In the genomic region with DNA sequence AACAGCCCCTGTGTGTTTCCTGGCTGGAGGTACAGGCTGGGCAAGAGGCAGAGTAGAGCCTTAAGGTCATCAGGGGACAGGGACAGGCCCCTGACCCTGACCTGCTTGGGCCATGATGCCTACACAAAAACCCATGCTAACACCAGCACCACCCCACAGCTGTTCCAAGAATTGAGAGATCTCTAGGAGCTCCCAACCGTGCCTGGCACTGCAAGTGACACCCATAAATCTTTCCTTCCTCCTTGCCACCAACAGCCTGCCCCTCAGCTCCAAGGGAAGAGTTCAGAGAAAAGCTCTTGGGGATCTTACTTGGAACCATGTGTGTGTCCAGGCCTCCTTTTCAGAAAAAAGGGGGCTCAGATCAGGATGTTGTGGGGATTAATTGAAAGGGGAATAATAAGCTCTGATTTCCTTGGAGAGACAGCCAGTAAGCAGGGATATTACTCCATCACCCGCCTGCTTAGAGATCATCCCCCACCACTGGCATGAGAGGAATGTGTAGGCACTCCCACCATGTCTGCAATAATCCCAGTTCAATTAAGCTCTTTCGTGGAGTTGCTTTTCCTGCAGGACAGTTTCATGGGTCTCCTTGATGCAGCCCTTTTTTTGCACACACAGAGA, we compare ENCODE assay signal across 8 mouse cellular contexts. TPM values are rescaled to one million over a fixed set of nuclear protein-coding genes. Genes with fewer than 3 reads are reported as not detected.
A peak's percentile ranks its signal among the peaks of the same experiment; 100 is the strongest.
DNase-seq lines count a peak whose midpoint lies in the region; ATAC-seq and TF ChIP-seq lines count a peak whose summit lies in the region.
"Had no signal": no experiment of that assay in that cellular context is flagged by ENCODE, and none has a peak within 500 bp of the region (broad histone marks: within the 10 kb centered on the region; RNA-seq: fewer than 3 reads in every experiment).

No protein-coding gene starts in this region.

- H3K4me1 ChIP-seq in hindbrain, embryonic 13.5 days (replicated peaks), result peaks cover 17% of the 10 kb centered on the region
- H3K4me1 ChIP-seq in hindbrain, embryonic 14.5 days (replicated peaks; ENCODE audit: control insufficient read depth, insufficient read depth, low read length), result peaks cover 7% of the 10 kb centered on the region
- peaks cover 15% of the 10 kb centered on the region for H3K4me1 ChIP-seq in stomach, embryonic 14.5 days (ENCODE audit: control insufficient read depth, insufficient read depth, low read length)
- no peaks in the 10 kb centered on the region for H3K4me1 ChIP-seq in stomach, postnatal 0 days (replicated peaks; ENCODE audit: control insufficient read depth, insufficient read depth)

- no peak for TF ChIP-seq CTCF in stomach, postnatal 0 days (IDR thresholded peaks at IDR 0.05; ENCODE audit: low read depth)

- 33% methylated on average over 3 of the region's 3 CpGs for WGBS in hindbrain, embryonic 13.5 days
- 36% methylated on average over 3 of the region's 3 CpGs for WGBS in hindbrain, embryonic 14.5 days
- WGBS in stomach, embryonic 14.5 days, result 20% methylated on average over 3 of the region's 3 CpGs
- 24% methylated on average over 3 of the region's 3 CpGs for WGBS in stomach, postnatal 0 days

- H3K9ac ChIP-seq in hindbrain, embryonic 13.5 days, result no peak overlapping the region
- H3K9ac ChIP-seq in hindbrain, embryonic 14.5 days, result no peak overlapping the region
- no peak overlapping the region for H3K9ac ChIP-seq in stomach, embryonic 14.5 days (replicated peaks; ENCODE audit: low read depth, low read length)
- H3K9ac ChIP-seq in stomach, postnatal 0 days (ENCODE audit: low read length), result no peak overlapping the region

- no peaks in the 10 kb centered on the region for H3K36me3 ChIP-seq in hindbrain, embryonic 13.5 days
- no peaks in the 10 kb centered on the region for H3K36me3 ChIP-seq in hindbrain, embryonic 14.5 days (replicated peaks; ENCODE audit: control insufficient read depth, insufficient read depth)
- H3K36me3 ChIP-seq in stomach, embryonic 14.5 days (ENCODE audit: control insufficient read depth, insufficient read depth, low read length), result no peaks in the 10 kb centered on the region
- no peaks in the 10 kb centered on the region for H3K36me3 ChIP-seq in stomach, postnatal 0 days (ENCODE audit: control insufficient read depth, insufficient read depth, low read length)

- no peak for ATAC-seq in hindbrain, embryonic 13.5 days (ENCODE audit: low FRiP score)
- no peak for ATAC-seq in hindbrain, embryonic 14.5 days (ENCODE audit: low FRiP score)
- ATAC-seq in stomach, embryonic 14.5 days (ENCODE audit: insufficient number of reproducible peaks, insufficient read depth, low FRiP score, low read depth), result no peak
- ATAC-seq in stomach, postnatal 0 days (ENCODE audit: low FRiP score, low TSS enrichment), result no peak
- ATAC-seq: forebrain, embryonic 14.5 days had no signal

- no peak for TF ChIP-seq EP300 in stomach, postnatal 0 days (optimal IDR thresholded peaks at IDR 0.05)

- H3K27me3 ChIP-seq in hindbrain, embryonic 13.5 days, result no peaks in the 10 kb centered on the region
- H3K27me3 ChIP-seq in hindbrain, embryonic 14.5 days (ENCODE audit: control insufficient read depth, insufficient read depth, low read length), result no peaks in the 10 kb centered on the region
- no peaks in the 10 kb centered on the region for H3K27me3 ChIP-seq in stomach, embryonic 14.5 days (ENCODE audit: control insufficient read depth, insufficient read depth, low read length)
- H3K27me3 ChIP-seq in stomach, postnatal 0 days (ENCODE audit: control insufficient read depth, insufficient read depth, low read length), result no peaks in the 10 kb centered on the region

- H3K9me3 ChIP-seq in hindbrain, embryonic 13.5 days, result no peaks in the 10 kb centered on the region
- H3K9me3 ChIP-seq in hindbrain, embryonic 14.5 days (ENCODE audit: control insufficient read depth, low read length), result no peaks in the 10 kb centered on the region
- H3K9me3 ChIP-seq in stomach, embryonic 14.5 days (ENCODE audit: control insufficient read depth, low read depth, low read length), result no peaks in the 10 kb centered on the region
- no peaks in the 10 kb centered on the region for H3K9me3 ChIP-seq in stomach, postnatal 0 days (ENCODE audit: control insufficient read depth, low read length)

- H3K4me2 ChIP-seq in hindbrain, embryonic 13.5 days, result no peak overlapping the region
- no peak overlapping the region for H3K4me2 ChIP-seq in hindbrain, embryonic 14.5 days (replicated peaks)
- H3K4me2 ChIP-seq in stomach, embryonic 14.5 days (replicated peaks; ENCODE audit: low read depth, low read length), result no peak overlapping the region
- H3K4me2 ChIP-seq in stomach, postnatal 0 days (replicated peaks; ENCODE audit: low read depth), result no peak overlapping the region

- no peak for DNase-seq in hindbrain, embryonic 14.5 days (ENCODE audit: low spot score)
- no peak for DNase-seq in stomach, postnatal 0 days (ENCODE audit: low spot score)
- DNase-seq in embryo, embryonic 9.5 days (ENCODE audit: extremely low spot score), result peak; percentile 43
- no peak for DNase-seq in layer of hippocampus, postnatal 14 days (ENCODE audit: low spot score in 2 of 2)
- no peak for DNase-seq in spleen, postnatal 36 days (ENCODE audit: low spot score in 2 of 2)

- no peak overlapping the region for H3K4me3 ChIP-seq in hindbrain, embryonic 13.5 days
- H3K4me3 ChIP-seq in hindbrain, embryonic 14.5 days (replicated peaks; ENCODE audit: low read length), result no peak overlapping the region
- H3K4me3 ChIP-seq in stomach, embryonic 14.5 days (ENCODE audit: low read depth, low read length), result no peak overlapping the region
- H3K4me3 ChIP-seq in stomach, postnatal 0 days (ENCODE audit: low read depth, low read length), result no peak overlapping the region

- peak overlapping the region; percentile 30; the same call in 1 of the 2 replicates for H3K27ac ChIP-seq in hindbrain, embryonic 13.5 days
- no peak overlapping the region for H3K27ac ChIP-seq in hindbrain, embryonic 14.5 days
- peak overlapping the region; percentile 1; the same call in 1 of the 2 replicates for H3K27ac ChIP-seq in stomach, embryonic 14.5 days (ENCODE audit: low read length)
- no peak overlapping the region for H3K27ac ChIP-seq in stomach, postnatal 0 days (replicated peaks)

RNA-seq across cellular contexts. Expression of gene Cux1, which starts 44.3 kb away (rescaled TPM):
- 104 and 106 TPM in 2 replicates for polyA plus RNA-seq in hindbrain, embryonic 13.5 days (2015; fragmentation: Nextera tagmentation; extraction: Ambion mirVana)
- polyA plus RNA-seq in hindbrain, embryonic 14.5 days (2014; fragmentation: Nextera tagmentation; extraction: Ambion mirVana), result 89.1 and 99.0 TPM in 2 replicates
- 92.8 and 93.1 TPM in 2 replicates for polyA plus RNA-seq in stomach, embryonic 14.5 days (2014; fragmentation: Nextera tagmentation; extraction: Ambion mirVana)
- polyA plus RNA-seq in stomach, postnatal 0 days (2015; fragmentation: Nextera tagmentation; extraction: Ambion mirVana), result 33.7 and 36.3 TPM in 2 replicates
- 10 to 100 TPM; 49.8 to 52.4 TPM for total RNA-seq in layer of hippocampus, postnatal 14 days (2021)

Comparison
In these comparisons a context has a peak if more than half of its experiments do, and no peak if none do; other contexts are left out.
1. H3K27ac ChIP-seq: peak in hindbrain, embryonic 13.5 days (single experiment) and stomach, embryonic 14.5 days (single experiment); none in hindbrain, embryonic 14.5 days (single experiment) and stomach, postnatal 0 days (single experiment).